Mouse (Mus musculus): ENCODE measurements around the gene Ntf3. TPM values are rescaled to one million over a fixed set of nuclear protein-coding genes. Genes with fewer than 3 reads are reported as not detected.

Ntf3 gene
- total and polyA plus RNA-seq, 3 experiments: not detected

DNA sequence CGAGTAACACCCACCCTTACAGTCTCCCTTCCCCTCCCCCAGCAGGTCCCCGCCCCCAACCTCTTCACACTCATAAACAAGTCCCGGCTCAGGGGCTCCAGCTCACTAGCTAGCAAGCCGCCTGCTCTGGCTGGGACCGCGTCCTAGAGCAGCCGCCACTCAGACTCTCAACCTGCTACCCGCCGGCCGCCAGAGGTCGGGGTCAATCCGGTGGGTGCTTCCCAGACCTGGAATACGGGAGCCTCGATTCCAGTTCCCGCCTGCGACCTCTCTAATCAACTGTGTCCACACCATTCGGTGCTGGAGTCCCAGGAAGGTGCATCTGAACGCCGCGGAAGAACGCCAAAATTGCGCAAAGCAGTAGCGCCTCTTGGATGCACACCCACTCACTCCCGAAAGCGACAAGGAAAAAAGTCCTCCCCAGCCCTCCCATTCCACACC is 3.5 kb downstream of the Ntf3 start:
- dilution Hi-C loops (cut with MboI; ENCODE audit: extremely low pct_ligation_motif_present, extremely low pct_unique_long_range_greater_than_20kb, low sequenced_read_pairs): no loop called here
- H3K9me3 ChIP-seq (replicated peaks; ENCODE audit: low read length): no peaks in the 10 kb centered on the region
- no peaks in the 10 kb centered on the region for H3K79me2 ChIP-seq (replicated peaks; ENCODE audit: control insufficient read depth, extremely low read depth, insufficient read depth, poor library complexity, severe bottlenecking)
- H3K9ac ChIP-seq (ENCODE audit: insufficient read depth, low read depth): no peak overlapping the region
- in situ Hi-C loops (cut with MboI; ENCODE audit: low pct_ligation_motif_present, low pct_unique_long_range_greater_than_20kb, low sequenced_read_pairs): loop anchor here (25.0 kb wide), 1 partner anchor 199 kb away; no protein-coding TSS in a partner anchor
- H3K4me2 ChIP-seq (ENCODE audit: insufficient read depth, low read depth, poor library complexity, severe bottlenecking): no peak overlapping the region
- DNase-seq (ENCODE audit: extremely low read depth): no peak
- no peak overlapping the region for H3K4me3 ChIP-seq (replicated peaks in 1 of 3; ENCODE audit: low read depth in 2 of 3, low read length in 2 of 3, poor library complexity in 1 of 3)
- no peak overlapping the region for H3K27ac ChIP-seq (ENCODE audit: insufficient read depth, low read depth)
- H3K36me3 ChIP-seq (replicated peaks in 1 of 2; ENCODE audit: control insufficient read depth in 1 of 2, insufficient read depth in 1 of 2, low read length in 1 of 2): no peaks in the 10 kb centered on the region
- H3K27me3 ChIP-seq (replicated peaks): peaks cover 84% of the 10 kb centered on the region
- no peak for TF ChIP-seq TBP (conservative IDR thresholded peaks at IDR 0.05; ENCODE audit: low read depth, low read length)
- no peak for TF ChIP-seq ELF1 (IDR thresholded peaks at IDR 0.05; ENCODE audit: low read depth, low read length)
- TF ChIP-seq JUN (IDR thresholded peaks at IDR 0.05; ENCODE audit: insufficient read depth, low read depth, low read length): no peak
- TF ChIP-seq MAX (IDR thresholded peaks at IDR 0.05; ENCODE audit: low read length): no peak
- TF ChIP-seq USF1 (IDR thresholded peaks at IDR 0.05; ENCODE audit: low read depth, low read length): no peak
- no peak for TF ChIP-seq ZMIZ1 (IDR thresholded peaks at IDR 0.05; ENCODE audit: low read depth, low read length)
- no peak for TF ChIP-seq NELFE (IDR thresholded peaks at IDR 0.05; ENCODE audit: low read depth, low read length)
- no peak for TF ChIP-seq ZC3H11A (IDR thresholded peaks at IDR 0.05; ENCODE audit: low read depth, low read length)
- TF ChIP-seq GABPA (IDR thresholded peaks at IDR 0.05; ENCODE audit: insufficient replicate concordance, low read depth, low read length): no peak
- no peak for TF ChIP-seq UBTF (IDR thresholded peaks at IDR 0.05; ENCODE audit: low read depth, low read length)
- no peak for TF ChIP-seq MAZ (IDR thresholded peaks at IDR 0.05; ENCODE audit: low read depth, low read length)
- no peak for TF ChIP-seq SMC3 (IDR thresholded peaks at IDR 0.05; ENCODE audit: low read depth, low read length)
- TF ChIP-seq USF2 (conservative IDR thresholded peaks at IDR 0.05; ENCODE audit: low read depth, low read length): no peak
- TF ChIP-seq TCF12 (IDR thresholded peaks at IDR 0.05; ENCODE audit: low read depth, low read length): no peak
- TF ChIP-seq MXI1 (IDR thresholded peaks at IDR 0.05; ENCODE audit: low read depth, low read length): no peak
- no peak for TF ChIP-seq MEF2A (IDR thresholded peaks at IDR 0.05; ENCODE audit: borderline replicate concordance, low read depth, low read length)
- TF ChIP-seq CTCF (conservative IDR thresholded peaks at IDR 0.05 in 1 of 2, IDR thresholded peaks at IDR 0.05 in 1 of 2; ENCODE audit: low read depth in 2 of 2, low read length in 2 of 2): no peak
- no peak for TF ChIP-seq IRF4 (IDR thresholded peaks at IDR 0.05; ENCODE audit: low read depth, low read length)
- no peak for TF ChIP-seq JUND (conservative IDR thresholded peaks at IDR 0.05; ENCODE audit: low read depth, low read length)
- no peak for TF ChIP-seq BHLHE40 (IDR thresholded peaks at IDR 0.05; ENCODE audit: low read depth, low read length)
- no peaks in the 10 kb centered on the region for H3K4me1 ChIP-seq (ENCODE audit: control insufficient read depth in 1 of 2, insufficient read depth in 2 of 2)

DNA sequence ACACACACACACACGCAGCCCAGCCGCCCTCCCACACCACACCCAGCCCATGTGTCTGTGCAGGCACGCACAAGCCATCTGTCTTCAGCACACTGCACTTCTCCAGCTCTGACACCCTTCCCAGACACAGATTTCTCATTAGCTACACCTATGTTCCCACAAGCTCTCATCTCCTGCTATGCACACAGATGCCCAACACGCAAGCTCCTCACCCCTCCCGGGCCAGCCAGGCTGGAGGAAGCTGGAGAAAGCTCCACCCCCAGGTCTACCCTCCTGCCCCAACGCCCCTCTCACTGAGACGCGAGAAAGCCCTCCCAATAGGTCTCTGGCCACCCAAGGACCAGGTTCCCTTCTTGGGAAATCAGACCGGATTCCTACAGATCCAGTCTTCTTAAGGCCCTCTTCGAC is 4.4 kb downstream of the Ntf3 start:
- Histone ChIP-seq H3K79me2 (replicated peaks; ENCODE audit: control insufficient read depth, extremely low read depth, insufficient read depth, poor library complexity, severe bottlenecking) (no peaks in the 10 kb centered on the region), H3K4me3 (replicated peaks in 1 of 3; ENCODE audit: low read depth in 2 of 3, low read length in 2 of 3, poor library complexity in 1 of 3) (no peak overlapping the region), H3K27ac (ENCODE audit: insufficient read depth, low read depth) (no peak overlapping the region), H3K9ac (ENCODE audit: insufficient read depth, low read depth) (no peak overlapping the region), H3K9me3 (replicated peaks; ENCODE audit: low read length) (no peaks in the 10 kb centered on the region), H3K27me3 (replicated peaks) (peaks cover 84% of the 10 kb centered on the region), H3K36me3 (replicated peaks in 1 of 2; ENCODE audit: control insufficient read depth in 1 of 2, insufficient read depth in 1 of 2, low read length in 1 of 2) (no peaks in the 10 kb centered on the region), H3K4me1 (ENCODE audit: control insufficient read depth in 1 of 2, insufficient read depth in 2 of 2) (no peaks in the 10 kb centered on the region), H3K4me2 (ENCODE audit: insufficient read depth, low read depth, poor library complexity, severe bottlenecking) (no peak overlapping the region)
- DNase-seq (ENCODE audit: extremely low read depth): no peak
- in situ Hi-C loops (cut with MboI; ENCODE audit: low pct_ligation_motif_present, low pct_unique_long_range_greater_than_20kb, low sequenced_read_pairs) (loop anchor here (25.0 kb wide), 1 partner anchor 200 kb away; no protein-coding TSS in a partner anchor), dilution Hi-C loops (cut with MboI; ENCODE audit: extremely low pct_ligation_motif_present, extremely low pct_unique_long_range_greater_than_20kb, low sequenced_read_pairs) (no loop called here)
- no peak for TF ChIP-seq USF1 (IDR thresholded peaks at IDR 0.05; ENCODE audit: low read depth, low read length)
- no peak for TF ChIP-seq NELFE (IDR thresholded peaks at IDR 0.05; ENCODE audit: low read depth, low read length)
- no peak for TF ChIP-seq POLR2AphosphoS2 (IDR thresholded peaks at IDR 0.05; ENCODE audit: low read depth, low read length)
- no peak for TF ChIP-seq ZC3H11A (IDR thresholded peaks at IDR 0.05; ENCODE audit: low read depth, low read length)
- no peak for TF ChIP-seq BHLHE40 (IDR thresholded peaks at IDR 0.05; ENCODE audit: low read depth, low read length)
- no peak for TF ChIP-seq JUND (conservative IDR thresholded peaks at IDR 0.05; ENCODE audit: low read depth, low read length)
- no peak for TF ChIP-seq SIN3A (IDR thresholded peaks at IDR 0.05; ENCODE audit: low read length)
- no peak for TF ChIP-seq E2F4 (IDR thresholded peaks at IDR 0.05; ENCODE audit: insufficient replicate concordance, low read depth, low read length)
- no peak for TF ChIP-seq UBTF (IDR thresholded peaks at IDR 0.05; ENCODE audit: low read depth, low read length)
- no peak for TF ChIP-seq ETS1 (conservative IDR thresholded peaks at IDR 0.05; ENCODE audit: low read depth, low read length)
- no peak for TF ChIP-seq JUN (IDR thresholded peaks at IDR 0.05; ENCODE audit: insufficient read depth, low read depth, low read length)
